In the genomic region with DNA sequence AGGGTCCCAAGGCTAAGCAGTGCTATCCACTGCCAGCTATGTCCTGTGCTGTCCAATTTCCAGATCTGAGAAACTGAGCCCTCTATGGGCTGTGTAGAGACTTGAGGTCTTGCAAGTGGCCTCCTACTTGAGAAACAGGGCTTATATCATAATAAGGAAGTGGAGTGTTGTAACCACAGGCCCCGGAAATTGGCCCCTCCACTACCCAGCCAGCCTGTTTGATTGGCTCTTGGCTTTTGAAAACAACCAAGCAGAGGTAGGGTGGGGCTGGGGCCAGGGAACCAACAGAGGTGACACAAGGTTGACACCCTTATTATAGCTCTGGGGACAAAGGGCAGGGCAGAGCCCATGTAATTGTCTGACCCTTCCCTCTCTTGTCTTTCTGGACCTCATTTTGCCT, we compare ENCODE assay signal across 8 mouse cellular contexts. TPM values are rescaled to one million over a fixed set of nuclear protein-coding genes. Genes with fewer than 3 reads are reported as not detected.
DNase-seq lines count a peak whose midpoint lies in the region; ATAC-seq and TF ChIP-seq lines count a peak whose summit lies in the region.

No protein-coding gene starts in this region.

- no peaks in the 10 kb centered on the region for H3K9me3 ChIP-seq in heart, embryonic 10.5 days
- H3K9me3 ChIP-seq in intestine, embryonic 16.5 days (ENCODE audit: control insufficient read depth, low read length) = no peaks in the 10 kb centered on the region
- H3K9me3 ChIP-seq in midbrain, postnatal 0 days (ENCODE audit: low read length) = no peaks in the 10 kb centered on the region

- 62% methylated on average over 1 of the region's 1 CpGs for WGBS in heart, embryonic 10.5 days
- 31% methylated on average over 1 of the region's 1 CpGs for WGBS in intestine, embryonic 16.5 days
- WGBS in midbrain, postnatal 0 days = 73% methylated on average over 1 of the region's 1 CpGs

- no peak overlapping the region for H3K4me2 ChIP-seq in intestine, embryonic 16.5 days (ENCODE audit: low read depth, low read length)
- peak overlapping the region; percentile 71 for H3K4me2 ChIP-seq in midbrain, postnatal 0 days (ENCODE audit: low read depth, low read length, poor library complexity, severe bottlenecking)

- H3K27ac ChIP-seq in heart, embryonic 10.5 days = peak overlapping the region; percentile 66
- H3K27ac ChIP-seq in intestine, embryonic 16.5 days (ENCODE audit: low read length) = peak overlapping the region; percentile 85
- H3K27ac ChIP-seq in midbrain, postnatal 0 days (ENCODE audit: low read depth, low read length) = no peak overlapping the region

- peak; percentile 73 for ATAC-seq in intestine, embryonic 16.5 days
- ATAC-seq in midbrain, postnatal 0 days (ENCODE audit: low FRiP score) = no peak

- H3K4me3 ChIP-seq in heart, embryonic 10.5 days = no peak overlapping the region
- no peak overlapping the region for H3K4me3 ChIP-seq in intestine, embryonic 16.5 days (ENCODE audit: low read length)
- H3K4me3 ChIP-seq in midbrain, postnatal 0 days (ENCODE audit: low read depth, low read length) = no peak overlapping the region

- H3K4me1 ChIP-seq in heart, embryonic 10.5 days = peaks cover 99% of the 10 kb centered on the region
- peaks cover 88% of the 10 kb centered on the region for H3K4me1 ChIP-seq in intestine, embryonic 16.5 days (ENCODE audit: control insufficient read depth, insufficient read depth, low read length)
- H3K4me1 ChIP-seq in midbrain, postnatal 0 days (ENCODE audit: insufficient read depth, low read length) = peaks cover 47% of the 10 kb centered on the region

- TF ChIP-seq CTCF in midbrain, postnatal 0 days (IDR thresholded peaks at IDR 0.05) = no peak

- no peak overlapping the region for H3K9ac ChIP-seq in intestine, embryonic 16.5 days (ENCODE audit: low read depth, low read length)
- H3K9ac ChIP-seq in midbrain, postnatal 0 days (replicated peaks; ENCODE audit: low read length, poor library complexity, severe bottlenecking) = no peak overlapping the region

- no peaks in the 10 kb centered on the region for H3K36me3 ChIP-seq in heart, embryonic 10.5 days
- H3K36me3 ChIP-seq in intestine, embryonic 16.5 days (ENCODE audit: control insufficient read depth, insufficient read depth, low read length) = no peaks in the 10 kb centered on the region
- H3K36me3 ChIP-seq in midbrain, postnatal 0 days (ENCODE audit: insufficient read depth, low read length) = no peaks in the 10 kb centered on the region

- peak; percentile 91 for DNase-seq in heart, embryonic 10.5 days (ENCODE audit: low spot score)
- DNase-seq in heart, postnatal 25 days (ENCODE audit: low spot score) = no peak
- peak; percentile 78 for DNase-seq in c-Kit-positive CD71-negative TER-119-negative erythroid progenitor cells, embryonic 14.5 days (ENCODE audit: low read depth)
- DNase-seq in midbrain, postnatal 0 days (ENCODE audit: low spot score) = no peak
- DNase-seq in thymus, postnatal 14 days = peak; percentile 90
- no peak for DNase-seq in frontal cortex, postnatal 10 days (ENCODE audit: low spot score in 2 of 2)
- no peak for DNase-seq in cerebellum, adult 11-12 months

- H3K27me3 ChIP-seq in heart, embryonic 10.5 days (ENCODE audit: insufficient read depth, poor library complexity, severe bottlenecking) = peaks cover 9% of the 10 kb centered on the region; the same call in 1 of the 2 replicates
- no peaks in the 10 kb centered on the region for H3K27me3 ChIP-seq in intestine, embryonic 16.5 days (replicated peaks; ENCODE audit: control insufficient read depth, insufficient read depth, low read length)
- no peaks in the 10 kb centered on the region for H3K27me3 ChIP-seq in midbrain, postnatal 0 days (ENCODE audit: insufficient read depth, low read length)

- intact Hi-C loops in heart, postnatal 25 days (cut with DNase I) = no loop called here

RNA-seq across cellular contexts. Expression of a gene that starts 3.9 kb away (rescaled TPM):
- polyA plus RNA-seq in heart, embryonic 10.5 days (2016; fragmentation: Nextera tagmentation; extraction: Ambion mirVana) = 4.6 and 5.4 TPM in 2 replicates
- total RNA-seq in heart, postnatal 25 days (2021) = under 1 TPM; 0.75 TPM
- 4.3 and 4.8 TPM in 2 replicates for polyA plus RNA-seq in intestine, embryonic 16.5 days (2015; fragmentation: Nextera tagmentation; extraction: Ambion mirVana)
- 156 and 160 TPM in 2 replicates for total RNA-seq in midbrain, postnatal 0 days (2014; rRNA removed)
- 28.1 and 32.1 TPM in 2 replicates for polyA plus RNA-seq in midbrain, postnatal 0 days (2015; fragmentation: Nextera tagmentation; extraction: Ambion mirVana)

Comparison
In these comparisons a context has a peak if more than half of its experiments do, and no peak if none do; other contexts are left out.
1. DNase-seq: peak in heart, embryonic 10.5 days (single experiment), c-Kit-positive CD71-negative TER-119-negative erythroid progenitor cells, embryonic 14.5 days (single experiment) and thymus, postnatal 14 days (single experiment); none in heart, postnatal 25 days (single experiment), midbrain, postnatal 0 days (single experiment), frontal cortex, postnatal 10 days (0 of 2) and cerebellum, adult 11-12 months (single experiment).